ENCODE assay signal across 8 mouse cellular contexts in genomic region chr11:5297148-5298006, GRCm38 (mm10). TPM values are rescaled to one million over a fixed set of nuclear protein-coding genes. Genes with fewer than 3 reads are reported as not detected.
DNase-seq lines count a peak whose midpoint lies in the region; ATAC-seq lines count a peak whose summit lies in the region.

No protein-coding gene starts in this region.

- H3K9me3 ChIP-seq in heart, embryonic 10.5 days = no peaks in the 10 kb centered on the region

- H3K27me3 ChIP-seq in heart, embryonic 10.5 days (ENCODE audit: insufficient read depth, poor library complexity, severe bottlenecking) = no peaks in the 10 kb centered on the region

- no peak for ATAC-seq in megakaryocyte-erythroid progenitor cell, adult 5-6 weeks (replicated peaks; ENCODE audit: low FRiP score, low TSS enrichment, poor library complexity, severe bottlenecking)

- DNase-seq in gastrocnemius, adult 18-20 months (ENCODE audit: low spot score) = peak; percentile 32
- no peak for DNase-seq in gastrocnemius, adult 8-10 months (ENCODE audit: low spot score in 2 of 2)
- DNase-seq in adrenal gland, postnatal 14 days = peak; percentile 91
- DNase-seq in heart, embryonic 10.5 days (ENCODE audit: low spot score) = peak; percentile 78
- DNase-seq in kidney, postnatal 10 days = peak; percentile 84
- peak; percentile 66 for DNase-seq in lung, postnatal 36 days
- DNase-seq in thymus, postnatal 10 days (ENCODE audit: low spot score in 2 of 2) = peak; percentile 34 to 67

- no peaks in the 10 kb centered on the region for H3K36me3 ChIP-seq in heart, embryonic 10.5 days

- peaks cover 40% of the 10 kb centered on the region for H3K4me1 ChIP-seq in heart, embryonic 10.5 days

- 0 out of 2 replicates have a peak overlapping the region, but pooled peaks have one; percentile 26 for H3K27ac ChIP-seq in heart, embryonic 10.5 days

- no peak overlapping the region for H3K4me3 ChIP-seq in heart, embryonic 10.5 days

- 46% methylated on average over 13 of the region's 13 CpGs for WGBS in heart, embryonic 10.5 days

RNA-seq across cellular contexts. Expression of gene Kremen1, which starts 36.0 kb away (rescaled TPM):
- total RNA-seq in gastrocnemius, adult 18-20 months (2021) = 10 to 100 TPM; 43.0 to 53.7 TPM
- total RNA-seq in gastrocnemius, adult 8-10 months (2022) = 10 to 100 TPM; 41.4 to 55.8 (median 48.8) TPM
- 17.2 and 19.8 TPM in 2 replicates for total RNA-seq in adrenal gland, postnatal 14 days (2021)
- 18.3 and 34.4 TPM in 2 replicates for polyA plus RNA-seq in heart, embryonic 10.5 days (2016; fragmentation: Nextera tagmentation; extraction: Ambion mirVana)
- total RNA-seq in megakaryocyte-erythroid progenitor cell, adult 5-6 weeks (2014; fragmentation: Nextera tagmentation) = 1.1 and 3.0 TPM in 2 replicates
- total RNA-seq in megakaryocyte-erythroid progenitor cell, adult 5-6 weeks (2017) = 1.1 and 2.1 TPM in 2 replicates

Comparison
In these comparisons a context has a peak if more than half of its experiments do, and no peak if none do; other contexts are left out.
1. DNase-seq: peak in gastrocnemius, adult 18-20 months (single experiment), adrenal gland, postnatal 14 days (single experiment), heart, embryonic 10.5 days (single experiment), kidney, postnatal 10 days (single experiment), lung, postnatal 36 days (single experiment) and thymus, postnatal 10 days (2 of 2); none in gastrocnemius, adult 8-10 months (0 of 2).